Comparison of ENCODE assay signal across 8 mouse cellular contexts in genomic region chr14:61680818-61681707, GRCm38 (mm10).
A peak's percentile ranks its signal among the peaks of the same experiment; 100 is the strongest.
DNase-seq lines count a peak whose midpoint lies in the region; ATAC-seq and TF ChIP-seq lines count a peak whose summit lies in the region.

No protein-coding gene starts in this region.

- WGBS in heart, embryonic 11.5 days (ENCODE audit: insufficient replicate concordance) = under 1% methylated on average over 45 of the region's 50 CpGs
- 1% methylated on average over 46 of the region's 50 CpGs for WGBS in kidney, embryonic 16.5 days
- WGBS in liver, adult 2 months = under 1% methylated on average over 48 of the region's 50 CpGs

- H3K4me1 ChIP-seq in heart, embryonic 11.5 days (ENCODE audit: control insufficient read depth, insufficient read depth, low read length) = peaks cover 7% of the 10 kb centered on the region
- peaks cover 22% of the 10 kb centered on the region for H3K4me1 ChIP-seq in kidney, embryonic 16.5 days (ENCODE audit: insufficient read depth, low read length)
- 0 out of 2 replicates have a peak, but pooled peaks cover 4% of the 10 kb centered on the region for H3K4me1 ChIP-seq in liver, adult 2 months (ENCODE audit: control insufficient read depth, insufficient read depth, low read length)

- H3K36me3 ChIP-seq in heart, embryonic 11.5 days (ENCODE audit: control insufficient read depth, insufficient read depth, low read length) = no peaks in the 10 kb centered on the region
- no peaks in the 10 kb centered on the region for H3K36me3 ChIP-seq in kidney, embryonic 16.5 days (ENCODE audit: insufficient read depth, low read length)
- peaks cover 5% of the 10 kb centered on the region for H3K36me3 ChIP-seq in liver, adult 2 months (ENCODE audit: control insufficient read depth, insufficient read depth, low read length)
- 0 out of 2 replicates have a peak, but pooled peaks cover 2% of the 10 kb centered on the region for H3K36me3 ChIP-seq in splenic B cell, adult 2 months (ENCODE audit: control insufficient read depth, insufficient read depth, low read length, poor library complexity, severe bottlenecking)

- TF ChIP-seq POLR2A in brain, embryonic 14.5 days (IDR thresholded peaks at IDR 0.05; ENCODE audit: borderline replicate concordance, extremely low read depth, insufficient read depth, insufficient read length, poor library complexity, severe bottlenecking) = peak; percentile 18; the same call in 1 of the 2 replicates
- TF ChIP-seq POLR2A in liver, adult 2 months (IDR thresholded peaks at IDR 0.05; ENCODE audit: extremely low read depth, insufficient read depth, low read length) = peak; percentile 78; the same call in 1 of the 2 replicates

- peak; percentile 86 for DNase-seq in CD4-positive, CD25-positive, alpha-beta regulatory T cell, adult 2 months (ENCODE audit: low read depth, low spot score)
- DNase-seq in brain, embryonic 14.5 days (ENCODE audit: low read depth) = peak; percentile 98
- DNase-seq in liver, adult 2 months (ENCODE audit: extremely low read depth, low read depth, low spot score) = peak; percentile 79
- DNase-seq in splenic B cell, adult 2 months (ENCODE audit: low read depth, low spot score) = peak; percentile 89

- H3K4me3 ChIP-seq in heart, embryonic 11.5 days (ENCODE audit: low read depth, low read length) = peak overlapping the region; percentile 74
- H3K4me3 ChIP-seq in kidney, embryonic 16.5 days (ENCODE audit: low read length) = peak overlapping the region; percentile 87
- peak overlapping the region; percentile 96 for H3K4me3 ChIP-seq in liver, adult 2 months (ENCODE audit: insufficient read depth, low read depth, low read length)

- no peaks in the 10 kb centered on the region for H3K9me3 ChIP-seq in heart, embryonic 11.5 days (replicated peaks; ENCODE audit: control insufficient read depth, low read length)
- no peaks in the 10 kb centered on the region for H3K9me3 ChIP-seq in kidney, embryonic 16.5 days (ENCODE audit: low read length)

- TF ChIP-seq CTCF in brain, embryonic 14.5 days (IDR thresholded peaks at IDR 0.05; ENCODE audit: borderline replicate concordance, extremely low read depth, insufficient read depth, insufficient read length) = peak; percentile 26; the same call in 1 of the 2 replicates
- TF ChIP-seq CTCF in liver, adult 2 months (IDR thresholded peaks at IDR 0.05; ENCODE audit: low read depth, low read length) = peak; percentile 26; the same call in 1 of the 2 replicates

- H3K4me2 ChIP-seq in heart, embryonic 11.5 days = peak overlapping the region; percentile 84
- H3K4me2 ChIP-seq in kidney, embryonic 16.5 days (replicated peaks; ENCODE audit: low read depth, low read length) = peak overlapping the region; percentile 97

- H3K27ac ChIP-seq in heart, embryonic 11.5 days (ENCODE audit: low read depth, low read length) = peak overlapping the region; percentile 97
- peak overlapping the region; percentile 97 for H3K27ac ChIP-seq in kidney, embryonic 16.5 days (ENCODE audit: low read length)
- H3K27ac ChIP-seq in liver, adult 2 months (replicated peaks; ENCODE audit: insufficient read depth, low read depth, low read length) = peak overlapping the region; percentile 99

- peak; percentile 73 for ATAC-seq in erythroblast, adult 5-6 weeks (replicated peaks; ENCODE audit: low FRiP score, poor library complexity, severe bottlenecking)
- ATAC-seq in heart, embryonic 11.5 days (replicated peaks; ENCODE audit: insufficient number of reproducible peaks, low FRiP score, low TSS enrichment) = peak; percentile 77
- ATAC-seq in kidney, embryonic 16.5 days (ENCODE audit: low FRiP score, low TSS enrichment) = peak; percentile 78
- peak; percentile 62 for ATAC-seq in monocyte, adult 5-6 weeks (replicated peaks; ENCODE audit: insufficient number of reproducible peaks, low FRiP score, low TSS enrichment, poor library complexity, severe bottlenecking)

- H3K79me2 ChIP-seq in liver, adult 2 months (ENCODE audit: control insufficient read depth, insufficient read depth, low read length) = peaks cover 9% of the 10 kb centered on the region; the same call in 1 of the 2 replicates

- peak overlapping the region; percentile 90 for H3K9ac ChIP-seq in heart, embryonic 11.5 days (ENCODE audit: low read depth, low read length)
- peak overlapping the region; percentile 90 for H3K9ac ChIP-seq in kidney, embryonic 16.5 days (replicated peaks; ENCODE audit: low read length)
- H3K9ac ChIP-seq in liver, adult 2 months (ENCODE audit: low read depth, low read length) = peak overlapping the region; percentile 99

- H3K27me3 ChIP-seq in heart, embryonic 11.5 days (ENCODE audit: control insufficient read depth, insufficient read depth, low read length) = peaks cover 10% of the 10 kb centered on the region
- H3K27me3 ChIP-seq in kidney, embryonic 16.5 days (ENCODE audit: insufficient read depth, low read length) = peaks cover 13% of the 10 kb centered on the region; the same call in 1 of the 2 replicates
- H3K27me3 ChIP-seq in liver, adult 2 months (ENCODE audit: control insufficient read depth, insufficient read depth, low read length) = no peaks in the 10 kb centered on the region
- no peaks in the 10 kb centered on the region for H3K27me3 ChIP-seq in splenic B cell, adult 2 months (ENCODE audit: control insufficient read depth, insufficient read depth, low read length, poor library complexity, severe bottlenecking)

Comparison
In these comparisons a context has a peak if more than half of its experiments do, and no peak if none do; other contexts are left out.
1. Peak in every context shown above with its lines: DNase-seq, ATAC-seq, H3K4me3 ChIP-seq and H3K27ac ChIP-seq.